Mouse (Mus musculus) skeletal muscle tissue, adult 2 months (tissue): Measurements from ENCODE around the gene Slc22a1.
"Not testable (repeated sequence)": the region's sequence is repeated elsewhere in the genome, so short reads cannot be mapped to it uniquely, and the experiment has no call there.

Experiments used
- DNase-seq: peaks from one replicate; pipeline ENCODE4 v3.0.0-alpha.2; 2012; ENCODE audit warnings: low read depth, low spot score

The Slc22a1 gene

DNA sequence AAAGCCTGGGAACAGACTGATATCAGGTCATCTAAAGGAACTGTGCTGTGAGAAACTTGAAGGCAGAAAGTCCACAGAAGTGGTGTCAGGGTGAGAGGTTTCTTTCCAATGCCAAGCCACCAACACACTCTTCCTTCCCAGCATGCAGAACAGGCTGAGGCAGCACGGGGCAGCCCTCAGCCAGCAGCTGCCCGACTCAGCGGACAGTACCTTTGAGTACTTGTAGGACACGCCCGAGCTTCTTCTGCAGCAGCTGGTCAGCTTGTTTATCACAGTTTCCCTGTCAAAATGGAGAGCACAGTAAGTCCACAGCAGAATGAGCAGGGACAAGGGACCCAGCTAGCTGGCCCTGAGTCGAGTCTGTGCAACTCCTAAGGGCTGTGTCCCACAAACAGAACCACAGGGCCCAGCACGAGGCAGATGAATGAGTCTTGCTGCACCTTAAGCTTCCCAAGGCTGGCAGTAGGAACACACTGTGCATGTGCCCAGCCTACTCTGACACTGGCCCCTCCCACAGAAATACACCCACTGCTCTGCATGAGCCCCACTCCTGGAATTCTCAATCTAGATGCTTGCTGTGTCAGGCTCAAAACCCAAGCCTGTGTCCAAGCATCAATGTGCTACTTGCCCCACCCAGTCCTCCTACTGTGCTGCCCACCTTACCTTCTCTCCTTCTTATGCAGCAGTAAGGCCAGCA, 9.4 kb upstream of the Slc22a1 start:
- DNase-seq, result no peak

DNA sequence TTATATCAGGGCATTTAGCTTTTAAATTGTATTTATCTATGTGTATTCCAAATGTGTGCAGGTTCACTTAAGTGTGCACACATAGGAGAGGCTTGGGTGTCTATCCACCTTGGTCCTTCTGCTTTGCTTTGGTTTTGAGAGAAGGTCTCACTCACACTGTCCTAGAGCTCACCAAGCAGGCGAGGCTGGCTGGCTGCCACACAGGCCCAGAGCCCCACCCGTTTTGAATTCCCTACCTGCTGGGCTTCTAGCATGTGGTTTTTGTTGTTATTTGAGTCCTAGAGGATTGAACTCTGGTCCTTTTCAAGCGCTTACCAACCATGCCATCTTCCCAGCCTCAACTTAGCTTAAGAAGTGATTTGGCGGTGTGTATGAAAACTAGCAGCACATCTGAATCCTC, 8.8 kb upstream of the Slc22a1 start:
- DNase-seq, result no peak

DNA sequence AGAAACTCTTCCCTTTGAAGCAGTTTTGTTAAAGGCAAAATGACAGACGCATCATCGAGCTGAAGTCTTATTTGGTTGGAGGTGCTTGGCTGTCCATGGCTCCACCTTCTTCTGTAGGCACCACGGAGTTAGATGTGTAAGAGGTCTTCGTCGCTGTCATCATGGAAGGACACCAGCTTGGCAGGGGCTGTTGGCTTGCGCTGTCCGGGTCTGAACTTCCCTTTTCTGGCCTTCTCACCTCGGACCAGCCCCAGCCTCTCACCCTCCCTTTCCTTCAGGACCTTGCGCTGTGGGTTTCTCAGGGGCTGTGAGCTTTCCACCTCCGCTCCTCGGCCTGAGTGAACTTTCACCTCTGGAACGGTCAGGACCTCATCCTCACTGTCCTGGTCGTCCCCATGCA, 8.0 kb upstream of the Slc22a1 start:
- no peak for DNase-seq

DNA sequence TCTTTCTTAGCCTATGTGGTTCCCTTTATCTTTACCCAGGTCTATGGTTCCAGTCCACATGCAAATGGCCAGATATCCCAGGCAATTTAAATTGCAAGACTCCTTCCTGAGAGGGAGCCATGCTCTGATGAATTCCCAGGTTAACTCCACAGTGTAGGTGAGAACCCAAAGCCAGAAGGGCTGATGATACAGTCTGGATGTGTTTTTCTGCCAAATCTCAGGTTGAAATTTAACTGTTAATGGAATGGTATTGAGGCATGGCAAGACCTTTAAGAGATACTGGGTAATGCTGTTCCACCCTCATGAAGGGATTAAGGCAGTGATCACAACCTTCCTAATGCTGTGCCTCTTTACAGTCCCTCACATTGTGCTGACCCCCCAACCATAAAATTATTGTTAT, 2.6 kb upstream of the Slc22a1 start:
- DNase-seq, result no peak

DNA sequence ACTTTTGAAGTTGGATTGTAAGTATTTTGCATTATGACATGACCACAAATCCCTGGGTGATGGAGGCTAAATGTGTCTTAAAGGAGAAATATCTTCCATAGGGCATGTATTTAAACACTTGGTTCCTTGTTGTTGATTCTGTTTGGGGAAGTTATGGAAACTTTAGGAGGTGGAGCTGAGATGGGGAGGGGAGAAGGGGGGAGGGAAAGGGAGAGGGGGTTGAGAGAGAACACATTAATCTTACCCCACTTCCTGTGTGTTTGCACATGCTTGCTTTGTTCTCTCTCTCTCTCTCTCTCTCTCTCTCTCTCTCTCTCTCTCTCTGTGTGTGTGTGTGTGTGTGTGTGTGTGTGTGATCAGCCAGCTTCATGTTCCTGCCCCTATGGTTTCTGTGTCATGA, 1.5 kb upstream of the Slc22a1 start:
- no peak for DNase-seq

DNA sequence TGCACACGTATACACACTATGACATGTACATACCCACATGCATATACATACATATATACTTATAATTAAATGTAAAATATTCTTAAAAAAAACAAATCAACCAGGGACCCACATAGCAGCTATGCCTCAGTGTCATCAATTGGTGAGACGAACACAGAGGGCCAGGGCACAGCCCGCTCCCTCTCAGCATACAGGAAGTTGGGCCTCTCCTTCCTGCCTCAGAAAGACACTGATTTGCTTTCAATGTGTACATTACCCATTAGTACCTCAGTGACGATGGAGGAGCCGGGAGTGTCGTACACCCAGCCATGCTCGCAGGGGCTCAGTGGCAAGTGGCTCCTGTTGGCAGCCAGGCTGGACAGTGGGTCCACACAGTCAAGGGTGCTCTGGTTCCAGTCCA, 649 bp downstream of the Slc22a1 start:
- DNase-seq, result not testable (repeated sequence)

DNA sequence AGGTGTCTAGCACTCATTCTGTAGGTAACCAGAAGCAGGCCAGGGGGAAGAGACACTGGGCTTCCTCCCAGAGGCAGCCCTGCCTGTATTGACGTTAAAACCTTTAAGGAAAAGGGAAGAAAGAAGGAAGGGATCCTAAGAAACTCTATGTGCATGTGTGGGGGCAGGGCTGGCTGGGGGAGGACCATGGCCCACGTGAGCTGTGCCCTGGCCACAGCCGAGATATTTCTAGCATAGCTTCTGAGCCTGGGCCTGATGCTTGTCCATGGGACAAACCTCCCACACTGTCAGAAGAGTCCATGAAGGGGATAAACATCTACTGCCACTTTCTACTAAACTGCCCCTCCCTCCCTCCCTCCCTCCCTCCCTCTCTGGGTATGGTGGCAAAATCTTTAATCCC, 1.8 kb downstream of the Slc22a1 start:
- no peak for DNase-seq

DNA sequence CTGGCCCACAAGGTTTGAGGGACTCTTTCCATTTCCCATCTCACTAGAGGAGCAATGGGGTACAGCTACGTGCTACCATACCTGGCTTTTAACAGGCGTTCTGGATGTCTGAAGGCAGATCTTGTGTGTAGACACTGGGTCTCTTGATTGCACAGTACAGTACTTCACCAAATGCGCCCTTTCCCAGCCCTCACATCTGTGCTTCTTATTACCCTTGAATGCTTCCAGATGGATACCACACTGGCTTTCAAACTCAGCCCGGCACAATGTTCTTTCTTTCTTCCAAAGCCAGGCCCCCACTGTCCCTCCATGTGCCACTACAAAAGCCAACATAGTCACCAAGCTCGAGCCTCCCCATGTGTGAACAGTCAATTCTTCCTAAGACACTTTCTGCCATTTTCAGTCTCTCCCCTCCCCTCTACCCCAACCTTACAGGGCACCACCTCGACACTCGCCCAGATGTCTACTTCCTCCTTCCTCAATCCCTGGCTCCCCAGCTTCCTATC, 3.3 kb downstream of the Slc22a1 start:
- DNase-seq, result no peak

DNA sequence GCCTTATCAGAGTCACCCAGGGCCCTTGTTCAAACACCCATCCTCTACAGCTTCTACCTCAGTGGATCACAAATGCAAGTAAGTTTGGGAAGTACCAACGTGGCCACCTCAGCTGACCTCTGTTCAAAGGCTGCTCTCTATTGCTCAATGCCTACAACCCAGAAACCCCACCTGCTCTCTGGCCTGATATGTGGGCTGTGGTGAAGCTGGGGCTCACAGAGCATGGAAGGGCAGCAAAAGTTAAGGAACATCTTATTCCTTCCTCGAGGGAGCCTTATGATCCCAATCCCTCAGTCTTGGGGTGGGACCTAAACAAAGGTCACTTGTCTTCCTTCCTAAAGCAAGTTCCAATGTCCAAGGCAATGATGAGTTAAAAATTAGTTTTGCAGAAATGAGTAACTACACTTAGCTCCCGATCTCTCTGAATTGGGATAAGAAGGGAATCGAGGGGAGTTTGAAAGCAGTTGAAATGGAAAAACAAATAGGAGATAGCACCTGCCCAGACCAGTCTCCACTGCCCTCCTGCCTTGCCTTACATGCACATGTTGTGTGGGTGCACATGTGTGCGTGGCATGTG, 4.5 kb downstream of the Slc22a1 start:
- DNase-seq, result no peak

DNA sequence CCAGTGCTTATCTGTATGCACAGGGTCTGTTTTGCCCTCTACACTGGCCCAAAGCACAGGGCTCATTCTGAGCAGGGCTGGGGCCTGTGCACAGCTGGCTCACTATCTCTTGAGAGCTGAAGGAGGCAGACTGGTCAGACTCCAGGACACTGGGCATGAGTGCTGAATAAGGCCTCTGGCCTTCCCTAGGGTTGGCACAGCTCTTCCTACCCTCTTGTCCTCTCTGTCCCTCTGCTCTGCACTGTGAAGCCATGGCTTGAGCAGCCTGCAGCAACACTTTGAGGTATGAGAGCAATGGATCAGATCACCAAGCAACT, 6.3 kb downstream of the Slc22a1 start:
- DNase-seq, result no peak

DNA sequence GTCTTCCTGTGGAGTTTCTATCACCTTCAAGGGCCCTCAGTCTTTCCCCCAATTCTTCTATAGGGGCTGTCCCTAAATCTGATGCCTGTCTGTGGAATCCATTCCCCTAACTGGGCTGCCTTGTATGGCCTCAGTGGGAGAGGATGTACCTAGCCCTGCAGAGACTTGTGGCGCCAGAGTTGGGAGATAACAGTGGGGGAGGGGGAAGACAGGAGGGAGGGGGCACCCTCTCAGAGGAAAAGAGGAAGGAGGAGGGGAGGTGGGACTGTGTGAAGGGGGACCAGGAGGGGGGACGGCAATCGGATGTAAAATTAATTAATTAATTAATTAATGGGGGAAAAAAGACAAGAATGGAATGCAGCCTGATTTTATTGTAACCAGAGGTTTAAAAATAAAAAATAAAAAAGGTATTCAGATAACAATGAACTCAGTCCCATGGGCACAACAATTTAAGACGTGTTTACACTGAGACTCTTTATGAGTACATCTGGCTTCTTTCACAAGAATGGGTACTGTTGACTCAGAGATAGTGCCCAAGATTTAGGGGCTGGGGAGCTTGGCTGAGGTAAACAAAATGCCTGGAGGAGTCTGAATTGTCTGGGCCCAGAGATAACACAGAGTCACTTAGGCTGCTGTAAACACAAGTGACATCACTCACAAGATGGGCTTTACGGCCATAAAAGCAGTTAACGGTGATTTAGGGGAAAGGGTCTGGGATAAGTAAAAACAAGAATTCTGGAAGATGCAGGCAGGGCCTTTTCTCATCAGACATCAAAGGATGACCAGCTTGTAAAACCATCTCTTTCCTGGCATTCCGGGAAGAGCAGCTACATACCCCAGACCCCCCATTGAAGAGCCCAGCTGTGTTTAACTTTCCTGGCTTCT, 6.9 kb downstream of the Slc22a1 start:
- DNase-seq, result no peak

DNA sequence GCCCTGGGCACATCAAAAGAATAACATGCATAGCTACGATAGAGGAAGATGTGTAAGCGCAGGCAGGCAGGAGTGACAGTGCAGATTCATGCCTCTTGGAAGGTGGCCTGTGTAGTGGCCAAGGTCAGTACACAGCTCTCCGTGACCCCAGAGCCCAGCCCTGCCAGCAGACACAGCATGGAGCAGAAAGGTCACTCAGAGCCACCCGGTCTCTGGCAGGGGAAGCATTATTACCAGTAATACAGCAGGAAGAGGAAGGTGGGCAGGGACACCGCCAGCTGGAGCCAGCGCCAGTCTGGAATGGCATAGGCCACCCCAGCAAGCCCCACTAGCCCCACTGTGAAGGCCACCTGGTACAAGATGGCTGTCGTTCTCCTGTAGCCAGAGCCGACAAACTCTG, 11.5 kb downstream of the Slc22a1 start:
- DNase-seq, result no peak

DNA sequence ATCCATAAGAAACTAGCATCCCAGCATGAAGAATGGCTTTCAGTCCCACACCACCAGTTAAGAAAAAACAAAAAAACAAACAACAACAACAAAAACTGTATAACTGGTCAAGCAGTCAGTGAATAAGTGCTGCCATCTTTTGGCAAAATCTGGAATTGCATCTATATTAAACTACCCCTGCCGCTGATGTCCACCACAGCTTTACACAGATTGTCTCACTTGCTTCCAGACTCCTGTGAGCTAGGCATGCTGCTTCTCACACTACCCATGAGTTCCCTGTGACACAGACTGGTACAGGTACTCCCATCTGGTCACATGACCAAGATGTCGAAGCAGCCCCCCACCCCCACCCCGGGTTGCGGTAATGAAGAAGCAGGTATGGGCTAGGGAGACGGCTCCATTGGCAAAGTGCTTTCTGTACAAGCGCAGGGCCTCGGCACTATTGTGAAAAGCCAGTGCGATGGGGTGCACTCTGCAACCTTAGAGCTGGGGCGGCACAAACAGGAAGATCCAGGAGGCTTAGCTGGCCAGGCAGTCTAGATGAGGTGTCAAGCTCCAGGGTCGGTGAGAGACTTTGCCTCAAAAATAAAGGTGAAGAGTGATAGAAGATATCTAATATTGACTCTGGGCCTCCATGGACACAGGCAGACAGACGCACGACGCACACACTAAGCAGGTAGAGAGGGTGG, 14.9 kb downstream of the Slc22a1 start:
- peak; percentile 12 for DNase-seq

DNA sequence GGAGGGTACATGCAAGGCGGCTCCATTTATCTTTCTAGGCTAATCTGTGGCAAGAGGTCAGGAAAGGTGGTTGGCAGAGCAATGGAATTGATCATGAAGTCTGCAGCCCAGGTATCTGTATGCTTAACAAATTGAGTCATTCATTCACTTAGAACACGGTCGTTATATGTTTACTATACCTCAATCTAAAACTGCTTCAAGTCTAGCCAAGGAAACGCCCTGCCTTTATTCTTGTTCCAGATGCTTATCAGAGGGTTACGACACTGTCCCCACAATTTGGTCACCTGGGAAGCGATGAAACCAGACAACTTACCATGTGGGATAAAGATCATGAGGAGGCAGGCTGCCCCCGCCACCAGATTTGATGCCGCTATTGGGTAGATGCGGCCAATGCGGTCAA, 16.4 kb downstream of the Slc22a1 start:
- DNase-seq, result no peak

DNA sequence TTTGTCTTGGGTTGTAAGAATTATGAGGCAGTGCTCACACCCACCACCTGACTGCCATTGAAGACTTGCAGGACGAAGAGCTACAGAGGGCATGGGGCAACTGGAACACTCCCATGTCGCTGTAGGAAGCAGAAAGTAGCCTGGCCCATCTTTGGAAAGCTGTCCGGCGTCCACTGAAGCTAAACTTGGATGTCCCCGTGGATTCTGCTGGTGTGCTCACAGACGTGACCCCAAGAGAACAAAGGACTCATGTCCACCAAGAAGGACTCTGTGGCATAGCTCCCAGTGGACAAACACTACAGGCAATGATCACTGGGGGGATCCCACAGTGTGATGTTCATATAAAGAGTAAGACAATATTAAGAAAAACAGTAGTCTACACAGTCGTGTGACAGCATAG, 16.8 kb downstream of the Slc22a1 start:
- DNase-seq, result no peak

DNA sequence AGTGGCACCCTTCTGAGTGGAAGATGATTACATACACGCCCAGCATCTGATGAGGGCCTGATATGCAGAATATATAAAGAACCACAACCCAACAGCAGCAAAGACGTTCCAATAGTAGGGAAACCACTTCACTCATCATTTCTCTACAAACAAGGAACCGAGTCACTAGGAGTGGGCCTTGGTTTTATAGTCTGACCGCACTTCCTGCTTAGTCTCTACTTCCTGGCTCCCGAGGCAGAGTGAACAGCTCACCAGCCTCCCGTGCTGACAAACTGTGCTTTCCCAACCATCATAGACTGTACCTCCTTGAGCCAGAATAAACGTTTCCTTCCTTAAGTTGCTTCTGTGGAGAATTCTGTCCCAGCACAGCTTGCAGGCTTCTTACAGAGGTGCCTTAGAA, 19.8 kb downstream of the Slc22a1 start:
- no peak for DNase-seq

DNA sequence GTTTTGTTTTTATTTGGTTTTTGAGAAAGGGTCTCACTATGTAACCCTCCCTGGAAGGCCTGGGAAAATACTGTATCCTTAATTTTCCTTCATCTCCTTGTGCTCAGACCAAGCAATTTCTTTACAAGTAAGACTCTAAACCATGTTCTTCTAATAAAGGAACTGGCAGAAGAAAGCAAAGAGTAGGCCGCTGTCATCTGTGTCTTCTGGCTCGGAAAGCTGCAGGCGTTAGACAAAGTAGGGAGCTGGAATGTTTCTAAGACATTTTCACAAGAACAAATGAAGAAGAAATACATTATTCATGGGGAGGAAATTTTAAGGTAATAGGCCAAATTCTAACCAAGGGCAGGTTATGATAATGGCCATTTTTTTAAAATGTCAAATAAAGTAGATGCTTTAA, 21.6 kb downstream of the Slc22a1 start:
- no peak for DNase-seq

DNA sequence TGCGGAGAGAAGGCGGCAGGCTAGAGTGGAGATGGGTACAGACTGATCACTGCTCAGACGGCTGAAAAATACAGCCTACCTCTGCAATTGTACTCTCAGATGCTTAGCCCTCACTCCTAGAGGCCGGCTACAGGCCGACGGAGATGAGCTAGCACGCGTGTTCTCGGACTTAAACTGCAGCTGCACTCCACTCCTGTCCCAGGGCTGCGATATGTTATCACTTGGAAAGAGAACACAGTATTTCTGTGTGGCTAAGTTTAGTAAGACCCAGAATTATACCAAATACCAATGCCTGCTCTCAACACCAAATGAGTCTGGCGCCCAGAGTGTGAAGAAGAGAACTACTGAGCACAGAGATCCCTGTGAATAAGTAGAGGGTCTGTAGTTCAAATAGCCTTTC, 23.0 kb downstream of the Slc22a1 start:
- no peak for DNase-seq

DNA sequence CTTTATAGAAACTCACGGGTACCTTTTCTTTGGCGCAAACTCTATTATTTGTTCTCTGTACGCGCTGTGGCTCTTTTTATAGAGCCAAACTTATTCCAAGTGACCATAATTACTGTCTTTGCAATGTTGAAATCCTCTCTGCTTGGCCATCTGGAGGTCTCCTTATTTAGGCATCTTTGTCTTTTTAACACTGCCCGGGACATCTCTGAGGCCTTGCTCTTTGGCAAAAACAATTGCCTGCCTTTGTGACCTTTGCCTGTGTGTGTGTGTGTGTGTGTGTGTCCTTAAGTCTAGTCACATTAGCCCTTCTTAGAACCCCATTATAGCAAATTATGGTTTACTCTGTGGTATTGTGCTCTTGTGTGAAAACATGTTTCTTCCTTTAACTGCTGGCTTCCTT, 30.2 kb downstream of the Slc22a1 start:
- peak; percentile 38 for DNase-seq

DNA sequence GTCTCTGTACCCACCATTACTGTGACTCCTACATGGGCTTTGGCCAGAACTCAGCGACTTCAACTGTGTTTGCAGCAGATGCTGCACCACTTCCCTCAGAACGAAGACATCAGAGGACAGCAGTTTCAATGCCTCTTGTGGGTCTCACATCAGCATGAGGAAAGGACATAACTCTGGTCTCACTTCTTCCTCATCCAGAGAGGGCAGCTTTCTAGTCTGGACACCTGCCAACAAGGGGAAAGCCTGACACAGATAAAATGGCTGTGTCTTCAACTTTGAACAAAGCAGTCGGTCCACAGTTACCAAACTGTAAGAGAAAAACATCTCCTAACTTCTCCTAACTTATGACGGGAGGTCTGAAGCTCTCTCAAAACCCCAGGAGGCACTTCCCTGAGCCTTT, 34.5 kb downstream of the Slc22a1 start:
- DNase-seq, result no peak

DNA sequence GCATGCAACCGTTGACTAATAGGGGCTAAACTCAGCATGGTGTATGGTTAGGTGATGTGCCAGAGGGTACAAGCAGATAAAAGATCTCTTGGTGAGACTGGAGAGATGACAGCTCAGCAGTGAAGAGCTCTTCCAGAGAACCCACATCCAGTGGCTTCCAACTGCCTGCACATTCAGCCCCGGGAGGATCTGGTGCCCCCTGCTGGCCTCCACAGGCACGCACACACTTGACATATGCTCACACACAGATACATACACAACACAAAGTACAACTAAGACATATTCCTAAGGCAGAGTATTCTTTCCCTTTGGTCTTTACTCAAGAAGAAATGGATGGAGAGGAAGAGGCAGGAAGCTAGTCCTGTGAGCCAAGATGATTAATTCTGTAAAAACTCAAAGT, 36.0 kb downstream of the Slc22a1 start:
- no peak for DNase-seq

DNA sequence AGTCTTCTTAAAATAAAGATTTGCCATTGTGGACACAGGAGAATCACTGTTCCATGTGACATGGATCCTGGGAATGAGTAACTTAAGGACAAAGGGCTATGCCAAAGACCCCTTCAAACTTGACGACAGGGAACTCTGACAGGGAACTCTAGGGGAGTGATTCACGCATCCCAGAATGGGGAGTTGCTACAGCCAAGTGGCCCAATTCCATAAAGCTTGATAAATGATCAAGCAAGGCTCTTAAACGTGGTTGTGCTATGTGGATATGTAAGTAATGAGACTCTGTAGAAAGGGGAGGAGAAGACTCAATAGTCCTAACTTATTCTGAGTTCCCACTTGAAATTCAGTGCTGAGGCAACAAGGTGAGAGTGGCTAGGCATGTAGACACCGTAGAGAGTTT, 40.8 kb downstream of the Slc22a1 start:
- DNase-seq, result no peak
